Mouse (Mus musculus) spleen, postnatal 4 days (tissue): Measurements from ENCODE around the gene 4930426L09Rik.

Experiments
- DNase-seq, 2 experiments: peaks; one replicate each; pipeline ENCODE4 v3.0.0; 2022; ENCODE audit warnings: low spot score in 2 of 2

The 4930426L09Rik gene

GRCm38 (mm10) chr2:18998054-18998478 lies at the start of gene 4930426L09Rik, which contains the start of gene Pip4k2a:
Gene 4930426L09Rik, plus strand, starts transcription at chr2:18998343.
Gene Pip4k2a, minus strand, starts transcription at chr2:18998126.
- peak; percentile 96 to 98 for DNase-seq

- no peak for DNase-seq
These were observed 49.4 kb upstream of the 4930426L09Rik start for GRCm38 (mm10) chr2:18948741-18949140.

- no peak for DNase-seq
These were observed 47.4 kb upstream of the 4930426L09Rik start for GRCm38 (mm10) chr2:18950758-18951157.

- DNase-seq, result no peak
These were observed 46.0 kb upstream of the 4930426L09Rik start for GRCm38 (mm10) chr2:18952102-18952673.

GRCm38 (mm10) chr2:18954422-18954821 lies 43.7 kb upstream of the 4930426L09Rik start:
- no peak for DNase-seq

- no peak for DNase-seq
These were observed 43.1 kb upstream of the 4930426L09Rik start for GRCm38 (mm10) chr2:18955022-18955421.

GRCm38 (mm10) chr2:18955671-18956070 lies 42.5 kb upstream of the 4930426L09Rik start:
- DNase-seq, result no peak

- DNase-seq, result no peak
These were observed 41.7 kb upstream of the 4930426L09Rik start for GRCm38 (mm10) chr2:18956424-18956823.

- no peak for DNase-seq
These were observed 41.2 kb upstream of the 4930426L09Rik start for GRCm38 (mm10) chr2:18956945-18957344.

GRCm38 (mm10) chr2:18957459-18957858 lies 40.7 kb upstream of the 4930426L09Rik start:
- DNase-seq, result no peak

- no peak for DNase-seq
These were observed 40.1 kb upstream of the 4930426L09Rik start for GRCm38 (mm10) chr2:18958044-18958443.

GRCm38 (mm10) chr2:18958501-18958900 lies 39.6 kb upstream of the 4930426L09Rik start:
- no peak for DNase-seq

- DNase-seq, result no peak
These were observed 39.1 kb upstream of the 4930426L09Rik start for GRCm38 (mm10) chr2:18959008-18959407.

GRCm38 (mm10) chr2:18959558-18959957 lies 38.6 kb upstream of the 4930426L09Rik start:
- no peak for DNase-seq

GRCm38 (mm10) chr2:18960376-18960973 lies 37.7 kb upstream of the 4930426L09Rik start:
- DNase-seq, result no peak

GRCm38 (mm10) chr2:18962502-18962901 lies 35.6 kb upstream of the 4930426L09Rik start:
- DNase-seq, result no peak

- peak in 1 of 2 experiments; percentile 55 for DNase-seq
These were observed 34.7 kb upstream of the 4930426L09Rik start for GRCm38 (mm10) chr2:18963286-18964040.

GRCm38 (mm10) chr2:18965108-18965507 lies 33.0 kb upstream of the 4930426L09Rik start:
- no peak for DNase-seq

- no peak for DNase-seq
These were observed 32.2 kb upstream of the 4930426L09Rik start for GRCm38 (mm10) chr2:18965950-18966349.

GRCm38 (mm10) chr2:18966566-18966965 lies 31.6 kb upstream of the 4930426L09Rik start:
- DNase-seq, result no peak

- DNase-seq, result no peak
These were observed 30.6 kb upstream of the 4930426L09Rik start for GRCm38 (mm10) chr2:18967451-18968063.

- DNase-seq, result no peak
These were observed 29.0 kb upstream of the 4930426L09Rik start for GRCm38 (mm10) chr2:18969066-18969681.
